Mouse (Mus musculus): ENCODE measurements around the gene Myom1.

- peak; percentile 65 for TF ChIP-seq CTCF (IDR thresholded peaks at IDR 0.05; ENCODE audit: low read depth)
- no peak for TF ChIP-seq EP300 (IDR thresholded peaks at IDR 0.05; ENCODE audit: low read depth)
These were observed 62.1 kb downstream of the Myom1 start for GRCm38 (mm10) chr17:71064463-71065014.
